11 mouse cellular contexts compared by ENCODE assay signal in the genomic region with DNA sequence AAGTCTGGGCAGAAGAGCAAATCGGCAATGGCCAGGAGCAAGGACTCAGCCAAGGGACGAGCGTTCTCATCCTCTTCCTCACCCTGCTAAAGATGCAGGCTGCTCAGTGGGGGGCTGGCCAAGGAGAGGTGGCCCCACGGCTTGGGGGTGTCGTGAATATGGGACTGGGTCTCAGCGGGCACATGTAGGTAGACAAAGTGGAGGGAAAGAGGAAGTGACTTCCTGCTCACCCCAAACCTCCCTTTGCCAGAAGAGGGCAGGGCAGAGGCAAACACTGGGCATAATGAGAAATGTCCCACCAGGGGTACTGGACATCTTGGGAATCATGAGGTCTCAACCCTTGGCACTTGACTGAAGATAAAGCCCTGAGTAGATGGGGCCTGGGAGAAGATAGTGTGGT. TPM values are rescaled to one million over a fixed set of nuclear protein-coding genes. Genes with fewer than 3 reads are reported as not detected.
DNase-seq lines count a peak whose midpoint lies in the region; ATAC-seq and TF ChIP-seq lines count a peak whose summit lies in the region.
"Had no signal": no experiment of that assay in that cellular context is flagged by ENCODE, and none has a peak within 500 bp of the region (broad histone marks: within the 10 kb centered on the region; RNA-seq: fewer than 3 reads in every experiment).

No protein-coding gene starts in this region.

- 53% methylated on average over 6 of the region's 6 CpGs for WGBS in liver, embryonic 12.5 days (ENCODE audit: insufficient replicate concordance)
- 47% methylated on average over 6 of the region's 6 CpGs for WGBS in liver, postnatal 0 days (ENCODE audit: insufficient replicate concordance)
- WGBS in stomach, embryonic 15.5 days = 64% methylated on average over 6 of the region's 6 CpGs

- DNase-seq in liver = no peak
- no peak for DNase-seq in liver, postnatal 0 days
- DNase-seq in gastrocnemius, postnatal 25 days = no peak
- DNase-seq in urinary bladder, adult 2 months (ENCODE audit: low spot score) = no peak
- DNase-seq in Muller cell, postnatal 12 days (ENCODE audit: inconsistent ontology term) = no peak

- H3K27me3 ChIP-seq in liver, embryonic 12.5 days (replicated peaks) = peaks cover 65% of the 10 kb centered on the region
- 0 out of 2 replicates have a peak, but pooled peaks cover 3% of the 10 kb centered on the region for H3K27me3 ChIP-seq in liver, postnatal 0 days (ENCODE audit: insufficient read depth, low read length)
- 0 out of 2 replicates have a peak, but pooled peaks cover 5% of the 10 kb centered on the region for H3K27me3 ChIP-seq in stomach, embryonic 15.5 days (replicated peaks)

- no peak overlapping the region for H3K4me2 ChIP-seq in liver, embryonic 12.5 days
- H3K4me2 ChIP-seq in liver, postnatal 0 days (ENCODE audit: low read depth, low read length) = no peak overlapping the region
- 0 out of 2 replicates have a peak overlapping the region, but pooled peaks have one; percentile 3 for H3K4me2 ChIP-seq in stomach, embryonic 15.5 days
- H3K4me2 ChIP-seq: embryonic facial prominence, embryonic 15.5 days; kidney, embryonic 15.5 days had no signal

- H3K9ac ChIP-seq in liver, embryonic 12.5 days = no peak overlapping the region
- no peak overlapping the region for H3K9ac ChIP-seq in liver, postnatal 0 days (replicated peaks)
- H3K9ac ChIP-seq in stomach, embryonic 15.5 days = no peak overlapping the region
- H3K9ac ChIP-seq: embryonic facial prominence, embryonic 15.5 days; kidney, embryonic 15.5 days had no signal

- 0 out of 2 replicates have a peak, but pooled peaks have one; percentile 3 for ATAC-seq in liver, embryonic 12.5 days
- ATAC-seq in liver, postnatal 0 days = no peak
- ATAC-seq in stomach, embryonic 15.5 days (ENCODE audit: insufficient read depth, low FRiP score, low read depth) = no peak
- ATAC-seq: activated CD4-positive, CD25-positive, alpha-beta regulatory T cell, adult 4 months had no signal

- TF ChIP-seq EP300 in liver, postnatal 0 days (IDR thresholded peaks at IDR 0.05; ENCODE audit: low read depth) = no peak

- H3K27ac ChIP-seq in liver, embryonic 12.5 days = no peak overlapping the region
- no peak overlapping the region for H3K27ac ChIP-seq in cortical plate, adult 2 months (ENCODE audit: insufficient read depth, low read length)
- no peak overlapping the region for H3K27ac ChIP-seq in liver, postnatal 0 days (ENCODE audit: low read depth)
- peak overlapping the region; percentile 68; the same call in 1 of the 2 replicates for H3K27ac ChIP-seq in stomach, embryonic 15.5 days
- H3K27ac ChIP-seq: embryonic facial prominence, embryonic 15.5 days; kidney, embryonic 15.5 days had no signal

- no peaks in the 10 kb centered on the region for H3K9me3 ChIP-seq in liver, embryonic 12.5 days (replicated peaks)
- H3K9me3 ChIP-seq in liver, postnatal 0 days (ENCODE audit: low read length) = no peaks in the 10 kb centered on the region
- no peaks in the 10 kb centered on the region for H3K9me3 ChIP-seq in stomach, embryonic 15.5 days
- H3K9me3 ChIP-seq: embryonic facial prominence, embryonic 15.5 days; kidney, embryonic 15.5 days had no signal

- no peak for TF ChIP-seq POLR2A in cortical plate, adult 2 months (IDR thresholded peaks at IDR 0.05; ENCODE audit: extremely low read depth, insufficient read depth, low read length)

- H3K4me3 ChIP-seq in liver, embryonic 12.5 days = no peak overlapping the region
- no peak overlapping the region for H3K4me3 ChIP-seq in cortical plate, adult 2 months (ENCODE audit: insufficient read depth, low read length)
- no peak overlapping the region for H3K4me3 ChIP-seq in liver, postnatal 0 days (ENCODE audit: low read depth, low read length)
- H3K4me3 ChIP-seq in stomach, embryonic 15.5 days (replicated peaks) = no peak overlapping the region
- H3K4me3 ChIP-seq: embryonic facial prominence, embryonic 15.5 days; kidney, embryonic 15.5 days had no signal

- no peaks in the 10 kb centered on the region for H3K36me3 ChIP-seq in liver, embryonic 12.5 days
- no peaks in the 10 kb centered on the region for H3K36me3 ChIP-seq in liver, postnatal 0 days (replicated peaks; ENCODE audit: insufficient read depth, low read length)
- H3K36me3 ChIP-seq in stomach, embryonic 15.5 days = no peaks in the 10 kb centered on the region
- H3K36me3 ChIP-seq: embryonic facial prominence, embryonic 15.5 days; kidney, embryonic 15.5 days had no signal

- 0 out of 2 replicates have a peak, but pooled peaks have one; percentile 3 for TF ChIP-seq CTCF in cortical plate, adult 2 months (IDR thresholded peaks at IDR 0.05; ENCODE audit: extremely low read depth, insufficient read depth, low read length)
- TF ChIP-seq CTCF in liver, postnatal 0 days (IDR thresholded peaks at IDR 0.05; ENCODE audit: low read depth) = peak; percentile 45; the same call in 1 of the 2 replicates

- H3K4me1 ChIP-seq in liver, embryonic 12.5 days = 0 out of 2 replicates have a peak, but pooled peaks cover 4% of the 10 kb centered on the region
- no peaks in the 10 kb centered on the region for H3K4me1 ChIP-seq in cortical plate, adult 2 months (ENCODE audit: control insufficient read depth, insufficient read depth, low read length)
- H3K4me1 ChIP-seq in liver, postnatal 0 days (ENCODE audit: insufficient read depth) = no peaks in the 10 kb centered on the region
- peaks cover 17% of the 10 kb centered on the region for H3K4me1 ChIP-seq in stomach, embryonic 15.5 days

RNA-seq across cellular contexts. Expression of a gene that starts 7.8 kb away (rescaled TPM):
- 1.8 TPM in 2 replicates for polyA plus RNA-seq in liver, embryonic 12.5 days (2016; fragmentation: Nextera tagmentation; extraction: Ambion mirVana)
- polyA plus RNA-seq in cortical plate, adult 2 months (2012; rRNA removed) = 102 and 103 TPM in 2 replicates
- polyA plus RNA-seq in liver, postnatal 0 days (2015; fragmentation: Nextera tagmentation; extraction: Ambion mirVana) = 1.1 and 1.2 TPM in 2 replicates
- polyA plus RNA-seq in stomach, embryonic 15.5 days (2015; fragmentation: Nextera tagmentation; extraction: Ambion mirVana) = 32.9 and 41.0 TPM in 2 replicates
- total RNA-seq in gastrocnemius, postnatal 25 days (2021) = 1 to 10 TPM; 1.4 to 2.8 TPM
- 28.4 and 30.5 TPM in 2 replicates for polyA plus RNA-seq in urinary bladder, adult 2 months (2012; rRNA removed)

RNA-seq across cellular contexts. Expression of a gene that starts 22.0 kb away (rescaled TPM):
- polyA plus RNA-seq in liver, embryonic 12.5 days (2016; fragmentation: Nextera tagmentation; extraction: Ambion mirVana) = 4.2 TPM in 2 replicates
- polyA plus RNA-seq in cortical plate, adult 2 months (2012; rRNA removed) = 20.6 and 21.5 TPM in 2 replicates
- polyA plus RNA-seq in liver, postnatal 0 days (2015; fragmentation: Nextera tagmentation; extraction: Ambion mirVana) = 1.3 and 1.5 TPM in 2 replicates
- 10.0 and 10.5 TPM in 2 replicates for polyA plus RNA-seq in stomach, embryonic 15.5 days (2015; fragmentation: Nextera tagmentation; extraction: Ambion mirVana)
- total RNA-seq in gastrocnemius, postnatal 25 days (2021) = 1 to 10 TPM; 3.1 to 4.0 TPM
- 10.8 and 11.9 TPM in 2 replicates for polyA plus RNA-seq in urinary bladder, adult 2 months (2012; rRNA removed)

RNA-seq across cellular contexts. Expression of a gene that starts 25.2 kb away (rescaled TPM):
- polyA plus RNA-seq in liver, embryonic 12.5 days (2016; fragmentation: Nextera tagmentation; extraction: Ambion mirVana) = not detected in 2 replicates
- polyA plus RNA-seq in cortical plate, adult 2 months (2012; rRNA removed) = 0.06 TPM in 1 of 2 replicates, not detected in the other
- not detected in 2 replicates for polyA plus RNA-seq in liver, postnatal 0 days (2015; fragmentation: Nextera tagmentation; extraction: Ambion mirVana)
- polyA plus RNA-seq in stomach, embryonic 15.5 days (2015; fragmentation: Nextera tagmentation; extraction: Ambion mirVana) = 2.4 and 2.7 TPM in 2 replicates
- total RNA-seq in gastrocnemius, postnatal 25 days (2021) = not detected
- not detected in 2 replicates for polyA plus RNA-seq in urinary bladder, adult 2 months (2012; rRNA removed)
- polyA plus RNA-seq: kidney, embryonic 15.5 days had no signal

RNA-seq across cellular contexts. Expression of a gene that starts 37.9 kb away (rescaled TPM):
- polyA plus RNA-seq in liver, embryonic 12.5 days (2016; fragmentation: Nextera tagmentation; extraction: Ambion mirVana) = 0.25 and 0.32 TPM in 2 replicates
- polyA plus RNA-seq in cortical plate, adult 2 months (2012; rRNA removed) = 0.40 and 0.44 TPM in 2 replicates
- 0.29 and 0.46 TPM in 2 replicates for polyA plus RNA-seq in liver, postnatal 0 days (2015; fragmentation: Nextera tagmentation; extraction: Ambion mirVana)
- polyA plus RNA-seq in stomach, embryonic 15.5 days (2015; fragmentation: Nextera tagmentation; extraction: Ambion mirVana) = 0.26 and 0.35 TPM in 2 replicates
- under 1 TPM; 0.56 to 0.97 TPM for total RNA-seq in gastrocnemius, postnatal 25 days (2021)
- polyA plus RNA-seq in urinary bladder, adult 2 months (2012; rRNA removed) = not detected in 2 replicates
- polyA plus RNA-seq: activated CD4-positive, CD25-positive, alpha-beta regulatory T cell, adult 4 months; kidney, embryonic 15.5 days had no signal

RNA-seq across cellular contexts. Expression of a gene that starts 43.8 kb away (rescaled TPM):
- polyA plus RNA-seq in liver, embryonic 12.5 days (2016; fragmentation: Nextera tagmentation; extraction: Ambion mirVana) = 116 and 120 TPM in 2 replicates
- polyA plus RNA-seq in cortical plate, adult 2 months (2012; rRNA removed) = 121 and 124 TPM in 2 replicates
- 88.0 and 91.6 TPM in 2 replicates for polyA plus RNA-seq in liver, postnatal 0 days (2015; fragmentation: Nextera tagmentation; extraction: Ambion mirVana)
- polyA plus RNA-seq in stomach, embryonic 15.5 days (2015; fragmentation: Nextera tagmentation; extraction: Ambion mirVana) = 184 and 196 TPM in 2 replicates
- 10 to 100 TPM; 86.6 to 96.1 TPM for total RNA-seq in gastrocnemius, postnatal 25 days (2021)
- polyA plus RNA-seq in urinary bladder, adult 2 months (2012; rRNA removed) = 89.3 and 89.6 TPM in 2 replicates

Comparison
In these comparisons a context has a peak if more than half of its experiments do, and no peak if none do; other contexts are left out.
1. RNA of a gene that starts 7.8 kb away (polyA plus RNA-seq): 102 to 103 TPM in cortical plate, adult 2 months, 32.9 to 41.0 TPM in stomach, embryonic 15.5 days and 28.4 to 30.5 TPM in urinary bladder, adult 2 months; 1.8 TPM in liver, embryonic 12.5 days and 1.1 to 1.2 TPM in liver, postnatal 0 days; every median in the first group is over 10 times any median in the second.